Mouse (Mus musculus): ENCODE measurements at regions not wholly inside any gene's neighbourhood (a gene's known extent, or its start where the extent isn't known, plus 50 kb on each side); places are given as distances from the start of the nearest gene placed in this dataset.
A peak's percentile ranks its signal among the peaks of the same experiment; 100 is the strongest.

GRCm38 (mm10) chr3:41413771-41414170, 141.8 kb upstream of the Jade1 start:
- no peak for DNase-seq (ENCODE audit: low spot score)

- DNase-seq (ENCODE audit: low spot score): no peak
Observed at GRCm38 (mm10) chr3:41412698-41413097, 142.8 kb upstream of the Jade1 start.

- peak; percentile 50 for DNase-seq (ENCODE audit: low spot score)
Observed at GRCm38 (mm10) chr3:41408821-41409737, 146.5 kb upstream of the Jade1 start.

GRCm38 (mm10) chr3:41408423-41408820, 147.1 kb upstream of the Jade1 start:
- DNase-seq (ENCODE audit: low spot score): peak; percentile 89

- DNase-seq (ENCODE audit: low spot score): no peak
Observed at GRCm38 (mm10) chr3:41407988-41408387, 147.5 kb upstream of the Jade1 start.

GRCm38 (mm10) chr3:41407520-41407919, 148.0 kb upstream of the Jade1 start:
- DNase-seq (ENCODE audit: low spot score): no peak

GRCm38 (mm10) chr3:41401881-41402280, 153.7 kb upstream of the Jade1 start:
- no peak for DNase-seq (ENCODE audit: low spot score)

GRCm38 (mm10) chr3:41389868-41390267, 165.7 kb upstream of the Jade1 start:
- no peak for DNase-seq (ENCODE audit: low spot score)

- no peak for DNase-seq (ENCODE audit: low spot score)
Observed at GRCm38 (mm10) chr3:41387469-41388212, 167.9 kb upstream of the Jade1 start.

GRCm38 (mm10) chr3:41386299-41386698, 169.2 kb upstream of the Jade1 start:
- no peak for DNase-seq (ENCODE audit: low spot score)

GRCm38 (mm10) chr3:41384410-41384809, 171.1 kb upstream of the Jade1 start:
- DNase-seq (ENCODE audit: low spot score): no peak

GRCm38 (mm10) chr3:41378576-41378975, 177.0 kb upstream of the Jade1 start:
- DNase-seq (ENCODE audit: low spot score): no peak

- DNase-seq (ENCODE audit: low spot score): no peak
Observed at GRCm38 (mm10) chr3:41377826-41378406, 177.6 kb upstream of the Jade1 start.

GRCm38 (mm10) chr3:41376848-41377582, 178.5 kb upstream of the Jade1 start:
- no peak for DNase-seq (ENCODE audit: low spot score)

- DNase-seq (ENCODE audit: low spot score): no peak
Observed at GRCm38 (mm10) chr3:41375230-41375930, 180.2 kb upstream of the Jade1 start.

- no peak for DNase-seq (ENCODE audit: low spot score)
Observed at GRCm38 (mm10) chr3:41373198-41373597, 182.3 kb upstream of the Jade1 start.

GRCm38 (mm10) chr3:41368351-41369101, 187.0 kb upstream of the Jade1 start:
- no peak for DNase-seq (ENCODE audit: low spot score)

- no peak for DNase-seq (ENCODE audit: low spot score)
Observed at GRCm38 (mm10) chr3:41366764-41367163, 188.8 kb upstream of the Jade1 start.

- no peak for DNase-seq (ENCODE audit: low spot score)
Observed at GRCm38 (mm10) chr3:41366264-41366663, 189.3 kb upstream of the Jade1 start.

- no peak for DNase-seq (ENCODE audit: low spot score)
Observed at GRCm38 (mm10) chr3:41365145-41365830, 190.2 kb upstream of the Jade1 start.
